Mouse (Mus musculus) testis, adult 2 months (tissue): ENCODE data around the gene Mrps21.

ENCODE experiments used
- CTCF ChIP-seq: fragments of 200-500 bp; IDR thresholded peaks from 2 replicates; pipeline ENCODE4 v1.5.1; 2012; ENCODE audit warnings: low read depth, mild to moderate bottlenecking, inconsistent platforms, low read length, moderate library complexity; ENCODE audit not compliant: control insufficient read depth, insufficient read depth, insufficient replicate concordance
- POLR2A ChIP-seq: fragments of 200-500 bp; IDR thresholded peaks from 2 replicates; pipeline ENCODE4 v1.6.1; 2012; ENCODE audit warnings: low read depth, mild to moderate bottlenecking, inconsistent platforms, low read length, moderate library complexity; ENCODE audit not compliant: control insufficient read depth

DNA sequence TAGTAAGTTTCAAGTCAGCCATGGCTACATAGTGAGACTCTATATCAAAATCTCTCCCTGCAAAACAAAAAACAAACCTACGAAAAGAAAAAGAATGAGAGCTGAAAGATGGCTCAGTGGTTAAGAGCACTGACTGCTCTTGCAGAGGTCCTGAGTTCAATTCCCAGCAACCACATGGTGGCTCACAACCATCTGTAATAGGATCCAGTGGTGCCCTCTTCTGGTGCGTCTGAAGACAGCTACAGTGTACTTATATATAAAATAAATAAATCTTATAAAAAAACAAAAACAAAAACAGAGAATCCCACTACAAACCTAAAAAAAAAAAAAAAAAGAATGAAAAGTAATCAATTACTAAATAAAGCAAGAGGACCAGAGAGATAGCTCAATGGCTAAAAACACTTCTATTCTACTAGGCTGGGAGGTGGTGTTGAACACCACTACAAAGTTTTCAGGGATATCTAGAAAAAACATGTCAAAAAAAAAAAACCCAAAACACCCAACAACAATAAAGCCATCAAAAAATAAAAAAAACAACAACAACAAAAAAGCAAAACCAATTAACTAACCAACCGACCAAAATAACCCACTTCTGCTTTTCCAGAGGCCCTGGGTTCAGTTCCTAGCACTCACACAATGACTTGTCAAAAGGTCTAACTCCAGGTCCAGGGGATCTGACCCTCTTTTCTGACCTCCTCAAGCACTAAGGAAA lies 28.7 kb downstream of the Mrps21 start:
- TF ChIP-seq CTCF (no peak), POLR2A (no peak)
